Mouse (Mus musculus): ENCODE results near the gene Myoz1.
A peak's percentile ranks its signal among the peaks of the same experiment; 100 is the strongest.

The Myoz1 gene

GRCm38 (mm10) chr14:20673735-20674063 lies 17.4 kb upstream of the Myoz1 start:
- peak in 1 of 2 experiments; percentile 16 for DNase-seq (ENCODE audit: low read depth in 2 of 2, low spot score in 2 of 2)

GRCm38 (mm10) chr14:20672990-20673389 lies 16.6 kb upstream of the Myoz1 start:
- DNase-seq (ENCODE audit: low read depth in 2 of 2, low spot score in 2 of 2): peak; percentile 26 to 56

GRCm38 (mm10) chr14:20668154-20668810 lies 11.9 kb upstream of the Myoz1 start, which contains the start of gene Synpo2l:
Gene Synpo2l, minus strand, starts transcription at chr14:20668354.
- DNase-seq (ENCODE audit: low read depth in 2 of 2, low spot score in 2 of 2): no peak

GRCm38 (mm10) chr14:20667469-20667868 lies 11.1 kb upstream of the Myoz1 start:
- DNase-seq (ENCODE audit: low read depth in 2 of 2, low spot score in 2 of 2): no peak

GRCm38 (mm10) chr14:20664436-20664835 lies 8.1 kb upstream of the Myoz1 start:
- no peak for DNase-seq (ENCODE audit: low read depth in 2 of 2, low spot score in 2 of 2)

- DNase-seq (ENCODE audit: low read depth in 2 of 2, low spot score in 2 of 2): no peak
These were observed 7.3 kb upstream of the Myoz1 start for GRCm38 (mm10) chr14:20663601-20664000.

- DNase-seq (ENCODE audit: low read depth in 2 of 2, low spot score in 2 of 2): no peak
These were observed 6.4 kb upstream of the Myoz1 start for GRCm38 (mm10) chr14:20662740-20663139.

GRCm38 (mm10) chr14:20661661-20662331 lies 5.5 kb upstream of the Myoz1 start:
- no peak for DNase-seq (ENCODE audit: low read depth in 2 of 2, low spot score in 2 of 2)

GRCm38 (mm10) chr14:20660827-20661660 lies 4.7 kb upstream of the Myoz1 start:
- peak; percentile 86 to 91 for DNase-seq (ENCODE audit: low read depth in 2 of 2, low spot score in 2 of 2)

- DNase-seq (ENCODE audit: low read depth in 2 of 2, low spot score in 2 of 2): no peak
These were observed 3.3 kb upstream of the Myoz1 start for GRCm38 (mm10) chr14:20659687-20660086.

GRCm38 (mm10) chr14:20658902-20659301 lies 2.6 kb upstream of the Myoz1 start:
- DNase-seq (ENCODE audit: low read depth in 2 of 2, low spot score in 2 of 2): no peak

- DNase-seq (ENCODE audit: low read depth in 2 of 2, low spot score in 2 of 2): peak in 1 of 2 experiments; percentile 27
These were observed 2.0 kb upstream of the Myoz1 start for GRCm38 (mm10) chr14:20658326-20658725.

- DNase-seq (ENCODE audit: low read depth in 2 of 2, low spot score in 2 of 2): no peak
These were observed 609 bp downstream of the Myoz1 start for GRCm38 (mm10) chr14:20655731-20656130.

GRCm38 (mm10) chr14:20654690-20655421 lies 1.5 kb downstream of the Myoz1 start:
- DNase-seq (ENCODE audit: low read depth in 2 of 2, low spot score in 2 of 2): no peak

GRCm38 (mm10) chr14:20651722-20652256 lies 4.6 kb downstream of the Myoz1 start:
- no peak for DNase-seq (ENCODE audit: low read depth in 2 of 2, low spot score in 2 of 2)

- no peak for DNase-seq (ENCODE audit: low read depth in 2 of 2, low spot score in 2 of 2)
These were observed 5.3 kb downstream of the Myoz1 start for GRCm38 (mm10) chr14:20651000-20651399.

- no peak for DNase-seq (ENCODE audit: low read depth in 2 of 2, low spot score in 2 of 2)
These were observed 10.0 kb downstream of the Myoz1 start for GRCm38 (mm10) chr14:20646381-20646780.

- no peak for DNase-seq (ENCODE audit: low read depth in 2 of 2, low spot score in 2 of 2)
These were observed 10.8 kb downstream of the Myoz1 start for GRCm38 (mm10) chr14:20645547-20645946.

- no peak for DNase-seq (ENCODE audit: low read depth in 2 of 2, low spot score in 2 of 2)
These were observed 14.9 kb downstream of the Myoz1 start for GRCm38 (mm10) chr14:20641438-20641875.

GRCm38 (mm10) chr14:20640644-20641437 lies 15.5 kb downstream of the Myoz1 start, which contains the start of gene Usp54:
Gene Usp54, minus strand, starts transcription at chr14:20641063.
- peak; percentile 98 for DNase-seq (ENCODE audit: low read depth in 2 of 2, low spot score in 2 of 2)
